Mouse (Mus musculus) liver, embryonic 16.5 days (tissue): ENCODE measurements around the gene Sel1l3. TPM values are rescaled to one million over a fixed set of nuclear protein-coding genes. Genes with fewer than 3 reads are reported as not detected.
A peak's percentile ranks its signal among the peaks of the same experiment; 100 is the strongest.

Experiments used
- ATAC-seq: fragments of 200-750 bp; cut with Nextera tagmentation; 2 replicates; pipeline ENCODE4 v1.8.0; 2017; ENCODE audit warnings: low read depth, mild to moderate bottlenecking, moderate number of reproducible peaks, moderate library complexity
- H3K27ac ChIP-seq: fragments of 300-500 bp; sonication (generic); 2 replicates; pipeline ENCODE4 v1.5.1; 2014; ENCODE audit warnings: mild to moderate bottlenecking, low read length
- H3K27me3 ChIP-seq: fragments of 300-500 bp; sonication (generic); 2 replicates; pipeline ENCODE4 v1.6.1; 2014; ENCODE audit warnings: low read depth, low read length, mixed read lengths; ENCODE audit not compliant: control insufficient read depth, insufficient read depth
- H3K36me3 ChIP-seq: fragments of 300-500 bp; sonication (generic); 2 replicates; pipeline ENCODE4 v1.6.1; 2014; ENCODE audit warnings: mild to moderate bottlenecking; ENCODE audit not compliant: control insufficient read depth, insufficient read depth
- H3K4me1 ChIP-seq: fragments of 300-500 bp; sonication (generic); 2 replicates; pipeline ENCODE4 v1.6.1; 2014; ENCODE audit warnings: low read depth, low read length, mixed read lengths; ENCODE audit not compliant: control insufficient read depth
- H3K4me2 ChIP-seq: fragments of 300-500 bp; sonication (generic); 2 replicates; pipeline ENCODE4 v1.6.1; 2014; ENCODE audit warnings: low read depth, low read length, mixed read lengths
- H3K4me3 ChIP-seq: fragments of 300-500 bp; sonication (generic); 2 replicates; pipeline ENCODE4 v1.5.1; 2014; ENCODE audit warnings: low read depth, mild to moderate bottlenecking, low read length
- H3K9ac ChIP-seq: fragments of 300-500 bp; sonication (generic); 2 replicates; pipeline ENCODE4 v1.6.1; 2014; ENCODE audit warnings: low read depth, low read length
- H3K9me3 ChIP-seq: fragments of 300-500 bp; sonication (generic); replicated peaks from 2 replicates; pipeline ENCODE4 v1.6.1; 2016; ENCODE audit warnings: low read length; ENCODE audit not compliant: control insufficient read depth
- WGBS: fragments of 180-500 bp; shearing (Covaris S2); extraction: QIAGEN DNeasy Blood & Tissue Kit; methylation state at CpG from one replicate; pipeline ENCODE4 v1.1.7; 2014; ENCODE audit not compliant: insufficient replicate concordance; 5-methylcytosine and 5-hydroxymethylcytosine counted together
- polyA plus RNA-seq: library from polyadenylated mRNA; unstranded; fragments of >200 nt; fragmentation: Nextera tagmentation; extraction: Ambion mirVana; gene quantifications from 2 replicates; pipeline ENCODE4 v1.2.1, GENCODE M21; 2015

Gene Sel1l3
- polyA plus RNA-seq, 1 experiment from 2014 or later = 0.21 TPM

- no peak overlapping the region for H3K27ac ChIP-seq
- no peak overlapping the region for H3K4me3 ChIP-seq
- 20% methylated on average over 2 of the region's 2 CpGs for WGBS
- H3K9ac ChIP-seq = no peak overlapping the region
- no peaks in the 10 kb centered on the region for H3K27me3 ChIP-seq
- no peaks in the 10 kb centered on the region for H3K4me1 ChIP-seq
- ATAC-seq = no peak
- no peaks in the 10 kb centered on the region for H3K36me3 ChIP-seq
- no peak overlapping the region for H3K4me2 ChIP-seq
- H3K9me3 ChIP-seq = no peaks in the 10 kb centered on the region
Observed at GRCm38 (mm10) chr5:53188608-53189007, 25.1 kb downstream of the Sel1l3 start.

GRCm38 (mm10) chr5:53187245-53187644, 26.5 kb downstream of the Sel1l3 start:
- WGBS = 43% methylated on average over 10 of the region's 10 CpGs
- no peak for ATAC-seq

GRCm38 (mm10) chr5:53185803-53186202, 27.9 kb downstream of the Sel1l3 start:
- Histone ChIP-seq H3K27ac (no peak overlapping the region), H3K36me3 (no peaks in the 10 kb centered on the region), H3K9ac (no peak overlapping the region), H3K27me3 (no peaks in the 10 kb centered on the region), H3K4me1 (no peaks in the 10 kb centered on the region), H3K4me3 (no peak overlapping the region), H3K4me2 (no peak overlapping the region), H3K9me3 (no peaks in the 10 kb centered on the region)
- no peak for ATAC-seq
- WGBS = 77% methylated on average over 11 of the region's 11 CpGs

More at GRCm38 (mm10) chr5:53187245-53187644, 26.5 kb downstream of the Sel1l3 start:
- H3K27me3 ChIP-seq = no peaks in the 10 kb centered on the region
- no peaks in the 10 kb centered on the region for H3K36me3 ChIP-seq
- H3K4me2 ChIP-seq = no peak overlapping the region
- H3K9ac ChIP-seq = no peak overlapping the region
- no peaks in the 10 kb centered on the region for H3K4me1 ChIP-seq
- no peak overlapping the region for H3K27ac ChIP-seq
- no peak overlapping the region for H3K4me3 ChIP-seq
- no peaks in the 10 kb centered on the region for H3K9me3 ChIP-seq

- no peaks in the 10 kb centered on the region for H3K9me3 ChIP-seq
- no peaks in the 10 kb centered on the region for H3K36me3 ChIP-seq
- no peak for ATAC-seq
- H3K4me3 ChIP-seq = no peak overlapping the region
- H3K4me1 ChIP-seq = no peaks in the 10 kb centered on the region
- no peaks in the 10 kb centered on the region for H3K27me3 ChIP-seq
- H3K9ac ChIP-seq = no peak overlapping the region
- 54% methylated on average over 5 of the region's 5 CpGs for WGBS
- no peak overlapping the region for H3K4me2 ChIP-seq
- no peak overlapping the region for H3K27ac ChIP-seq
Observed at GRCm38 (mm10) chr5:53179965-53180364, 33.8 kb downstream of the Sel1l3 start.

- H3K27me3 ChIP-seq = no peaks in the 10 kb centered on the region
- WGBS = 44% methylated on average over 6 of the region's 6 CpGs
- no peak overlapping the region for H3K9ac ChIP-seq
- H3K36me3 ChIP-seq = no peaks in the 10 kb centered on the region
- no peak overlapping the region for H3K27ac ChIP-seq
- no peak overlapping the region for H3K4me2 ChIP-seq
- ATAC-seq = no peak
- H3K4me3 ChIP-seq = no peak overlapping the region
- H3K4me1 ChIP-seq = no peaks in the 10 kb centered on the region
- no peaks in the 10 kb centered on the region for H3K9me3 ChIP-seq
Observed at GRCm38 (mm10) chr5:53176703-53177102, 37.0 kb downstream of the Sel1l3 start.

- 55% methylated on average over 2 of the region's 4 CpGs for WGBS
- Histone ChIP-seq H3K4me1 (no peaks in the 10 kb centered on the region), H3K9ac (no peak overlapping the region), H3K9me3 (no peaks in the 10 kb centered on the region), H3K4me2 (no peak overlapping the region), H3K36me3 (no peaks in the 10 kb centered on the region), H3K27me3 (no peaks in the 10 kb centered on the region), H3K27ac (no peak overlapping the region), H3K4me3 (no peak overlapping the region)
- no peak for ATAC-seq
Observed at GRCm38 (mm10) chr5:53176075-53176474, 37.7 kb downstream of the Sel1l3 start.

GRCm38 (mm10) chr5:53175195-53175594, 38.5 kb downstream of the Sel1l3 start:
- no peaks in the 10 kb centered on the region for H3K27me3 ChIP-seq
- no peak for ATAC-seq

GRCm38 (mm10) chr5:53174461-53174860, 39.3 kb downstream of the Sel1l3 start:
- Histone ChIP-seq H3K4me1 (no peaks in the 10 kb centered on the region), H3K9me3 (no peaks in the 10 kb centered on the region), H3K4me3 (no peak overlapping the region), H3K27ac (no peak overlapping the region), H3K27me3 (no peaks in the 10 kb centered on the region), H3K9ac (no peak overlapping the region), H3K36me3 (no peaks in the 10 kb centered on the region), H3K4me2 (no peak overlapping the region)
- no peak for ATAC-seq
- 82% methylated on average over 12 of the region's 12 CpGs for WGBS

More at GRCm38 (mm10) chr5:53175195-53175594, 38.5 kb downstream of the Sel1l3 start:
- H3K9me3 ChIP-seq = no peaks in the 10 kb centered on the region
- H3K27ac ChIP-seq = no peak overlapping the region
- no peaks in the 10 kb centered on the region for H3K4me1 ChIP-seq
- H3K9ac ChIP-seq = no peak overlapping the region
- H3K4me2 ChIP-seq = no peak overlapping the region
- WGBS = 70% methylated on average over 3 of the region's 3 CpGs
- H3K36me3 ChIP-seq = no peaks in the 10 kb centered on the region
- H3K4me3 ChIP-seq = no peak overlapping the region

GRCm38 (mm10) chr5:53172908-53173307, 40.8 kb downstream of the Sel1l3 start:
- H3K4me2 ChIP-seq = no peak overlapping the region
- 48% methylated on average over 7 of the region's 7 CpGs for WGBS
- no peaks in the 10 kb centered on the region for H3K36me3 ChIP-seq
- H3K27me3 ChIP-seq = no peaks in the 10 kb centered on the region
- ATAC-seq = peak; percentile 30; the same call in 1 of the 2 replicates
- no peak overlapping the region for H3K4me3 ChIP-seq
- H3K4me1 ChIP-seq = no peaks in the 10 kb centered on the region
- H3K27ac ChIP-seq = no peak overlapping the region
- no peak overlapping the region for H3K9ac ChIP-seq
- no peaks in the 10 kb centered on the region for H3K9me3 ChIP-seq
